Mouse (Mus musculus) forebrain, embryonic 13.5 days (tissue): ENCODE data around the gene Limk2. TPM values are rescaled to one million over a fixed set of nuclear protein-coding genes. Genes with fewer than 3 reads are reported as not detected.

ENCODE experiments used
- ATAC-seq: fragments of 200-750 bp; cut with Nextera tagmentation; 2 replicates; pipeline ENCODE4 v1.8.0; 2017
- H3K27ac ChIP-seq: fragments of 300-500 bp; sonication (generic); 2 replicates; pipeline ENCODE4 v1.5.1; 2015; ENCODE audit warnings: inconsistent platforms, mild to moderate bottlenecking, moderate library complexity
- H3K27me3 ChIP-seq: fragments of 300-500 bp; sonication (generic); 2 replicates; pipeline ENCODE4 v1.6.1; 2015; ENCODE audit warnings: mild to moderate bottlenecking, inconsistent platforms
- H3K36me3 ChIP-seq: fragments of 300-500 bp; sonication (generic); 2 replicates; pipeline ENCODE4 v1.6.1; 2015; ENCODE audit warnings: mild to moderate bottlenecking, inconsistent platforms; ENCODE audit not compliant: poor library complexity, severe bottlenecking
- H3K4me1 ChIP-seq: fragments of 300-500 bp; sonication (generic); 2 replicates; pipeline ENCODE4 v1.6.1; 2015; ENCODE audit warnings: inconsistent platforms
- H3K4me2 ChIP-seq: fragments of 300-500 bp; sonication (generic); 2 replicates; pipeline ENCODE4 v1.6.1; 2015; ENCODE audit warnings: inconsistent platforms, mild to moderate bottlenecking, moderate library complexity
- H3K4me3 ChIP-seq: fragments of 300-500 bp; sonication (generic); 2 replicates; pipeline ENCODE4 v1.5.1; 2015; ENCODE audit warnings: mild to moderate bottlenecking, inconsistent platforms
- H3K9ac ChIP-seq: fragments of 300-500 bp; sonication (generic); 2 replicates; pipeline ENCODE4 v1.6.1; 2015; ENCODE audit warnings: mild to moderate bottlenecking, inconsistent platforms
- H3K9me3 ChIP-seq: fragments of 300-500 bp; sonication (generic); replicated peaks from 2 replicates; pipeline ENCODE4 v1.6.1; 2016; ENCODE audit warnings: inconsistent platforms
- WGBS: fragments of 180-500 bp; shearing (Covaris S2); methylation state at CpG from one replicate; pipeline ENCODE4 v1.1.7; 2015; 5-methylcytosine and 5-hydroxymethylcytosine counted together
- polyA plus RNA-seq: library from polyadenylated mRNA; unstranded; fragments of >200 nt; fragmentation: Nextera tagmentation; extraction: Ambion mirVana; gene quantifications from 2 replicates; pipeline ENCODE4 v1.2.1, GENCODE M21; 2015

Limk2 gene
- polyA plus RNA-seq, 1 experiment from 2014 or later: 75.6 TPM

GRCm38 (mm10) chr11:3329891-3330451 lies 79.0 kb downstream of the Limk2 start, which contains the start of gene Pik3ip1:
TSS of gene Pik3ip1 (plus strand) at chr11:3330401.
- peaks cover 13% of the 10 kb centered on the region; the same call in 1 of the 2 replicates for H3K36me3 ChIP-seq
- ATAC-seq: no peak
- H3K4me2 ChIP-seq: peak within 1 kb of the TSS; percentile 98
- peaks cover 27% of the 10 kb centered on the region for H3K4me1 ChIP-seq
- no peaks in the 10 kb centered on the region for H3K9me3 ChIP-seq
- H3K27ac ChIP-seq: peak within 1 kb of the TSS; percentile 31
- no peaks in the 10 kb centered on the region for H3K27me3 ChIP-seq
- peak within 1 kb of the TSS; percentile 64 for H3K9ac ChIP-seq
- peak within 1 kb of the TSS; percentile 55 for H3K4me3 ChIP-seq

- 83% methylated on average over 11 of the region's 11 CpGs for WGBS
Measured at GRCm38 (mm10) chr11:3328806-3329775, 79.9 kb downstream of the Limk2 start.

GRCm38 (mm10) chr11:3328271-3328670 lies 80.7 kb downstream of the Limk2 start:
- Histone ChIP-seq H3K27me3 (no peaks in the 10 kb centered on the region), H3K4me1 (peaks cover 27% of the 10 kb centered on the region), H3K9me3 (no peaks in the 10 kb centered on the region), H3K4me2 (no peak overlapping the region), H3K27ac (no peak overlapping the region), H3K4me3 (no peak overlapping the region), H3K36me3 (no peaks in the 10 kb centered on the region; the same call in 1 of the 2 replicates), H3K9ac (no peak overlapping the region)
- WGBS: 83% methylated on average over 5 of the region's 5 CpGs
- ATAC-seq: no peak

More at GRCm38 (mm10) chr11:3328806-3329775, 79.9 kb downstream of the Limk2 start:
- no peaks in the 10 kb centered on the region for H3K27me3 ChIP-seq
- no peak overlapping the region for H3K9ac ChIP-seq
- ATAC-seq: no peak
- no peak overlapping the region for H3K27ac ChIP-seq
- H3K4me2 ChIP-seq: no peak overlapping the region
- peaks cover 4% of the 10 kb centered on the region; the same call in 1 of the 2 replicates for H3K36me3 ChIP-seq
- H3K4me3 ChIP-seq: no peak overlapping the region
- H3K4me1 ChIP-seq: peaks cover 27% of the 10 kb centered on the region
- no peaks in the 10 kb centered on the region for H3K9me3 ChIP-seq

GRCm38 (mm10) chr11:3318286-3318685 lies 90.7 kb downstream of the Limk2 start:
- WGBS: 92% methylated on average over 3 of the region's 3 CpGs
- peaks cover 15% of the 10 kb centered on the region; the same call in 1 of the 2 replicates for H3K36me3 ChIP-seq
- no peak overlapping the region for H3K4me2 ChIP-seq
- H3K4me1 ChIP-seq: no peaks in the 10 kb centered on the region
- H3K9ac ChIP-seq: no peak overlapping the region
- H3K9me3 ChIP-seq: no peaks in the 10 kb centered on the region
- H3K27ac ChIP-seq: no peak overlapping the region
- no peaks in the 10 kb centered on the region for H3K27me3 ChIP-seq
- ATAC-seq: no peak
- H3K4me3 ChIP-seq: no peak overlapping the region

GRCm38 (mm10) chr11:3314148-3314547 lies 94.8 kb downstream of the Limk2 start:
- WGBS: 28% methylated on average over 2 of the region's 2 CpGs
- H3K9ac ChIP-seq: no peak overlapping the region
- H3K9me3 ChIP-seq: no peaks in the 10 kb centered on the region
- peak; percentile 23; the same call in 1 of the 2 replicates for ATAC-seq
- no peak overlapping the region for H3K4me2 ChIP-seq
- no peak overlapping the region for H3K27ac ChIP-seq
- H3K27me3 ChIP-seq: no peaks in the 10 kb centered on the region
- no peak overlapping the region for H3K4me3 ChIP-seq
- H3K4me1 ChIP-seq: no peaks in the 10 kb centered on the region
- peaks cover 54% of the 10 kb centered on the region for H3K36me3 ChIP-seq

GRCm38 (mm10) chr11:3313294-3313693 lies 95.7 kb downstream of the Limk2 start:
- Histone ChIP-seq H3K4me2 (no peak overlapping the region), H3K27me3 (no peaks in the 10 kb centered on the region), H3K9ac (no peak overlapping the region), H3K4me3 (no peak overlapping the region), H3K36me3 (peaks cover 63% of the 10 kb centered on the region), H3K9me3 (no peaks in the 10 kb centered on the region), H3K4me1 (no peaks in the 10 kb centered on the region), H3K27ac (no peak overlapping the region)
- ATAC-seq: no peak
- WGBS: 97% methylated on average over 1 of the region's 1 CpGs

GRCm38 (mm10) chr11:3311586-3312347 lies 97.2 kb downstream of the Limk2 start:
- H3K9ac ChIP-seq: no peak overlapping the region
- H3K9me3 ChIP-seq: no peaks in the 10 kb centered on the region
- H3K4me1 ChIP-seq: no peaks in the 10 kb centered on the region
- H3K4me2 ChIP-seq: no peak overlapping the region
- no peak for ATAC-seq
- H3K36me3 ChIP-seq: peaks cover 70% of the 10 kb centered on the region
- 86% methylated on average over 10 of the region's 10 CpGs for WGBS
- H3K4me3 ChIP-seq: no peak overlapping the region
- H3K27me3 ChIP-seq: no peaks in the 10 kb centered on the region
- no peak overlapping the region for H3K27ac ChIP-seq

- no peak overlapping the region for H3K4me3 ChIP-seq
- no peak overlapping the region for H3K9ac ChIP-seq
- H3K27ac ChIP-seq: no peak overlapping the region
- no peaks in the 10 kb centered on the region for H3K9me3 ChIP-seq
- H3K4me1 ChIP-seq: no peaks in the 10 kb centered on the region
- H3K36me3 ChIP-seq: peaks cover 74% of the 10 kb centered on the region
- WGBS: 96% methylated on average over 9 of the region's 10 CpGs
- no peak for ATAC-seq
- no peak overlapping the region for H3K4me2 ChIP-seq
- no peaks in the 10 kb centered on the region for H3K27me3 ChIP-seq
Measured at GRCm38 (mm10) chr11:3310789-3311585, 98.0 kb downstream of the Limk2 start.

GRCm38 (mm10) chr11:3309884-3310283 lies 99.1 kb downstream of the Limk2 start:
- no peak overlapping the region for H3K4me3 ChIP-seq
- H3K27me3 ChIP-seq: no peaks in the 10 kb centered on the region
- H3K4me2 ChIP-seq: no peak overlapping the region
- WGBS: 100% methylated on average over 4 of the region's 4 CpGs
- no peak for ATAC-seq
- H3K36me3 ChIP-seq: peaks cover 85% of the 10 kb centered on the region
- no peaks in the 10 kb centered on the region for H3K9me3 ChIP-seq
- H3K4me1 ChIP-seq: no peaks in the 10 kb centered on the region
- no peak overlapping the region for H3K9ac ChIP-seq
- no peak overlapping the region for H3K27ac ChIP-seq

GRCm38 (mm10) chr11:3307875-3308274 lies 101.1 kb downstream of the Limk2 start:
- 93% methylated on average over 3 of the region's 3 CpGs for WGBS
- Histone ChIP-seq H3K27me3 (no peaks in the 10 kb centered on the region), H3K4me3 (no peak overlapping the region), H3K9me3 (no peaks in the 10 kb centered on the region), H3K4me2 (no peak overlapping the region), H3K9ac (no peak overlapping the region), H3K4me1 (no peaks in the 10 kb centered on the region), H3K27ac (no peak overlapping the region), H3K36me3 (peaks cover 98% of the 10 kb centered on the region)
- ATAC-seq: no peak

- ATAC-seq: no peak
- WGBS: 89% methylated on average over 4 of the region's 4 CpGs
- no peak overlapping the region for H3K4me3 ChIP-seq
Measured at GRCm38 (mm10) chr11:3305821-3306220, 103.2 kb downstream of the Limk2 start.

More at GRCm38 (mm10) chr11:3305821-3306220, 103.2 kb downstream of the Limk2 start:
- no peak overlapping the region for H3K27ac ChIP-seq
- H3K9me3 ChIP-seq: no peaks in the 10 kb centered on the region
- H3K36me3 ChIP-seq: peaks cover 99% of the 10 kb centered on the region
- no peak overlapping the region for H3K9ac ChIP-seq
- H3K27me3 ChIP-seq: no peaks in the 10 kb centered on the region
- H3K4me1 ChIP-seq: no peaks in the 10 kb centered on the region
- no peak overlapping the region for H3K4me2 ChIP-seq
